ENCODE assay signal across 8 mouse cellular contexts in genomic region chr12:36157638-36158308, GRCm38 (mm10). TPM values are rescaled to one million over a fixed set of nuclear protein-coding genes. Genes with fewer than 3 reads are reported as not detected.
DNase-seq lines count a peak whose midpoint lies in the region; ATAC-seq and TF ChIP-seq lines count a peak whose summit lies in the region.

Gene Bzw2 (minus strand): TSS chr12:36158080.

- peak within 1 kb of the TSS; percentile 97 for H3K9ac ChIP-seq in heart, embryonic 12.5 days
- peak within 1 kb of the TSS; percentile 81 for H3K9ac ChIP-seq in kidney, postnatal 0 days (ENCODE audit: low read depth, low read length)
- H3K9ac ChIP-seq in liver, embryonic 11.5 days (ENCODE audit: low read depth, low read length): peak within 1 kb of the TSS; percentile 78

- H3K79me2 ChIP-seq in myocyte (ENCODE audit: control insufficient read depth, insufficient read depth): peaks cover 50% of the 10 kb centered on the region

- peak within 1 kb of the TSS; percentile 50 for H3ac ChIP-seq in myocyte (ENCODE audit: control insufficient read depth, insufficient read length)

- peak within 1 kb of the TSS; percentile 87 for H3K27ac ChIP-seq in brown adipose tissue, adult 24 weeks (replicated peaks; ENCODE audit: low read depth, low read length)
- peak within 1 kb of the TSS; percentile 92 for H3K27ac ChIP-seq in heart, embryonic 12.5 days (ENCODE audit: poor library complexity, severe bottlenecking)
- peak within 1 kb of the TSS; percentile 93 for H3K27ac ChIP-seq in kidney, postnatal 0 days
- H3K27ac ChIP-seq in liver, embryonic 11.5 days (ENCODE audit: low read depth, low read length): peak within 1 kb of the TSS; percentile 70

- H3K4me2 ChIP-seq in heart, embryonic 12.5 days: peak within 1 kb of the TSS; percentile 77
- peak within 1 kb of the TSS; percentile 91 for H3K4me2 ChIP-seq in kidney, postnatal 0 days (ENCODE audit: low read length)
- peak within 1 kb of the TSS; percentile 81 for H3K4me2 ChIP-seq in liver, embryonic 11.5 days
- peak within 1 kb of the TSS; percentile 89 for H3K4me2 ChIP-seq in myocyte (ENCODE audit: low read depth)

- H3K36me3 ChIP-seq in heart, embryonic 12.5 days: no peaks in the 10 kb centered on the region
- no peaks in the 10 kb centered on the region for H3K36me3 ChIP-seq in kidney, postnatal 0 days (ENCODE audit: insufficient read depth, low read length)
- H3K36me3 ChIP-seq in liver, embryonic 11.5 days (ENCODE audit: control insufficient read depth, insufficient read depth, low read length): no peaks in the 10 kb centered on the region
- H3K36me3 ChIP-seq in myocyte (ENCODE audit: control insufficient read depth, insufficient read depth): no peaks in the 10 kb centered on the region
- no peaks in the 10 kb centered on the region; the same call in 1 of the 2 replicates for H3K36me3 ChIP-seq in splenic B cell, adult 2 months (ENCODE audit: control insufficient read depth, insufficient read depth, low read length, poor library complexity, severe bottlenecking)

- DNase-seq in kidney, postnatal 0 days (ENCODE audit: low spot score): peak; percentile 87
- DNase-seq in liver, embryonic 11.5 days (ENCODE audit: low spot score): peak; percentile 77
- peak; percentile 71 for DNase-seq in splenic B cell, adult 2 months (ENCODE audit: low read depth, low spot score)

- H3K4me3 ChIP-seq in brown adipose tissue, adult 24 weeks (ENCODE audit: insufficient read depth, low read depth, low read length): peak within 1 kb of the TSS; percentile 86
- peak within 1 kb of the TSS; percentile 98 for H3K4me3 ChIP-seq in heart, embryonic 12.5 days
- H3K4me3 ChIP-seq in kidney, postnatal 0 days (replicated peaks; ENCODE audit: low read depth, low read length): peak within 1 kb of the TSS; percentile 86
- H3K4me3 ChIP-seq in liver, embryonic 11.5 days (ENCODE audit: low read depth, low read length): peak within 1 kb of the TSS; percentile 61
- peak within 1 kb of the TSS; percentile 97 for H3K4me3 ChIP-seq in myocyte

- H3K27me3 ChIP-seq in heart, embryonic 12.5 days (replicated peaks): no peaks in the 10 kb centered on the region
- no peaks in the 10 kb centered on the region for H3K27me3 ChIP-seq in kidney, postnatal 0 days (ENCODE audit: insufficient read depth, low read length)
- no peaks in the 10 kb centered on the region for H3K27me3 ChIP-seq in liver, embryonic 11.5 days (replicated peaks; ENCODE audit: control insufficient read depth, insufficient read depth, low read length)
- H3K27me3 ChIP-seq in myocyte (ENCODE audit: control insufficient read depth, insufficient read depth, insufficient read length): no peaks in the 10 kb centered on the region
- no peaks in the 10 kb centered on the region for H3K27me3 ChIP-seq in splenic B cell, adult 2 months (ENCODE audit: control insufficient read depth, insufficient read depth, low read length, poor library complexity, severe bottlenecking)

- H3K9me3 ChIP-seq in heart, embryonic 12.5 days (replicated peaks): no peaks in the 10 kb centered on the region
- no peaks in the 10 kb centered on the region for H3K9me3 ChIP-seq in kidney, postnatal 0 days (replicated peaks; ENCODE audit: low read length)
- H3K9me3 ChIP-seq in liver, embryonic 11.5 days (ENCODE audit: control insufficient read depth, low read length): no peaks in the 10 kb centered on the region

- WGBS in heart, embryonic 12.5 days: 4% methylated on average over 26 of the region's 26 CpGs
- WGBS in kidney, postnatal 0 days: 1% methylated on average over 26 of the region's 26 CpGs
- 3% methylated on average over 26 of the region's 26 CpGs for WGBS in liver, embryonic 11.5 days

- peaks cover 5% of the 10 kb centered on the region; the same call in 1 of the 2 replicates for H3K4me1 ChIP-seq in brown adipose tissue, adult 24 weeks (ENCODE audit: control insufficient read depth, insufficient read depth, insufficient read length, low read length)
- H3K4me1 ChIP-seq in heart, embryonic 12.5 days (replicated peaks): peaks cover 26% of the 10 kb centered on the region
- H3K4me1 ChIP-seq in kidney, postnatal 0 days (replicated peaks; ENCODE audit: insufficient read depth, low read length): peaks cover 8% of the 10 kb centered on the region; the same call in 1 of the 2 replicates
- peaks cover 11% of the 10 kb centered on the region for H3K4me1 ChIP-seq in liver, embryonic 11.5 days (replicated peaks; ENCODE audit: control insufficient read depth, insufficient read depth, low read length)

- TF ChIP-seq CTCF in kidney, postnatal 0 days (IDR thresholded peaks at IDR 0.05; ENCODE audit: low read depth): no peak

- TF ChIP-seq POLR2A in myocyte (IDR thresholded peaks at IDR 0.05; ENCODE audit: insufficient read length, low read depth): peak; percentile 62

- ATAC-seq in CD4-positive, CD25-positive, alpha-beta regulatory T cell, adult 4 months: peak; percentile 44
- ATAC-seq in erythroid progenitor cell, adult 5-6 weeks (replicated peaks; ENCODE audit: low FRiP score, poor library complexity, severe bottlenecking): peak; percentile 38
- peak; percentile 26; the same call in 1 of the 2 replicates for ATAC-seq in heart, embryonic 12.5 days (ENCODE audit: insufficient number of reproducible peaks, low FRiP score)
- peak; percentile 27 for ATAC-seq in kidney, postnatal 0 days (replicated peaks; ENCODE audit: low FRiP score, low read depth)
- ATAC-seq in liver, embryonic 11.5 days (replicated peaks; ENCODE audit: low FRiP score): peak; percentile 51

TF ChIP-seq in myocyte, 11 proteins besides CTCF, POLR2A, EP300 and RAD21:
- TF ChIP-seq TCF3 (IDR thresholded peaks at IDR 0.05; ENCODE audit: insufficient read length, low read depth): no peak
- peak; percentile 16 for TF ChIP-seq POLR2AphosphoS2 (IDR thresholded peaks at IDR 0.05; ENCODE audit: insufficient read length, low read depth)
- no peak for TF ChIP-seq MYOG (IDR thresholded peaks at IDR 0.05; ENCODE audit: control insufficient read depth in 1 of 3, insufficient read depth in 1 of 3, insufficient read length in 2 of 3, low read depth in 2 of 3)
TF ChIP-seq in myocyte: peak in this region for 1.

RNA-seq across cellular contexts. Expression of gene Bzw2, which starts in this region (rescaled TPM):
- 100 to 1,000 TPM; 167 to 181 TPM for polyA plus RNA-seq in CD4-positive, CD25-positive, alpha-beta regulatory T cell, adult 4 months (2017; shearing (Covaris generic))
- 25.0 and 35.3 TPM in 2 replicates for polyA plus RNA-seq in brown adipose tissue, adult 24 weeks (2012; ENCODE audit: insufficient read depth, insufficient read length, missing spikeins)
- 18.4 and 28.1 TPM in 2 replicates for total RNA-seq in erythroid progenitor cell, adult 5-6 weeks (2015; ENCODE audit: low replicate concordance)
- 9.6 and 13.4 TPM in 2 replicates for total RNA-seq in erythroid progenitor cell, adult 5-6 weeks (2017; ENCODE audit: low replicate concordance)
- 213 and 218 TPM in 2 replicates for polyA plus RNA-seq in heart, embryonic 12.5 days (2016; fragmentation: Nextera tagmentation; extraction: Ambion mirVana)
- 157 and 163 TPM in 2 replicates for polyA plus RNA-seq in kidney, postnatal 0 days (2015; fragmentation: Nextera tagmentation; extraction: Ambion mirVana)
- 181 and 200 TPM in 2 replicates for polyA plus RNA-seq in liver, embryonic 11.5 days (2014; fragmentation: Nextera tagmentation; extraction: Ambion mirVana)
- polyA plus RNA-seq in myocyte (2012; fragmentation: generic; extraction: Trizol): 86.8 TPM

Comparison
In these comparisons a context has a peak if more than half of its experiments do, and no peak if none do; other contexts are left out.
1. Peak in every context shown above with its lines: DNase-seq, ATAC-seq, H3K4me3 ChIP-seq and H3K27ac ChIP-seq.